In the genomic region with DNA sequence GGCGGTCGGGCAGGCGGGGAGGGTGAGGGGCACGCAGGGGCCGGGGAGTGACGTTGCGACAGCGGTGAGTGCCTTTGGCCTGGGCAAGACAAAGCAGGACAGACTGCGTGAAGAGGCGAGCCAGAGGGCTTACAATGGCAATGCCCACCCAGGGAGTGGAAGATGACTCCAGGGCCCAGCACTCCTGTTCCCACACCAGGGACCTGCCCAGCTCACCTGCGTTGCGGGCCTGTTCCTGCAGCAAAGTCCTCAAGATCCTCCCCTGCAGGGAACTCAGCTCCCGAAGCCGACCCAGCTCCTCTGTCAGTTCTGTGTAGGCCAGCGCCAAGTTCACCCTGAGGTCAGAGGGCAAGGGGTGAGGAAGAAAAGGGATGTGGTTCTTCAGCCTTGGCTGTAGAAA, we compare ENCODE assay signal across 10 mouse cellular contexts. TPM values are rescaled to one million over a fixed set of nuclear protein-coding genes. Genes with fewer than 3 reads are reported as not detected.
DNase-seq lines count a peak whose midpoint lies in the region; ATAC-seq and TF ChIP-seq lines count a peak whose summit lies in the region.
"Had no signal": no experiment of that assay in that cellular context is flagged by ENCODE, and none has a peak within 500 bp of the region (broad histone marks: within the 10 kb centered on the region; RNA-seq: fewer than 3 reads in every experiment).

No protein-coding gene starts in this region.

- no peak for TF ChIP-seq CTCF in left cerebral cortex, adult 2 months (IDR thresholded peaks at IDR 0.05)
- TF ChIP-seq CTCF in olfactory bulb, adult 2 months (IDR thresholded peaks at IDR 0.05; ENCODE audit: insufficient read depth, low read depth, low read length) = no peak

- ATAC-seq in forebrain, embryonic 14.5 days = no peak
- peak; percentile 32; the same call in 1 of the 2 replicates for ATAC-seq in limb, embryonic 12.5 days (ENCODE audit: insufficient number of reproducible peaks, insufficient read depth, low FRiP score, low TSS enrichment, low read depth)
- ATAC-seq in cerebellum, adult (ENCODE audit: insufficient number of reproducible peaks, low FRiP score, low TSS enrichment) = no peak

- H3K4me1 ChIP-seq in forebrain, embryonic 14.5 days (ENCODE audit: control insufficient read depth, insufficient read depth, low read length) = peaks cover 9% of the 10 kb centered on the region
- H3K4me1 ChIP-seq in limb, embryonic 12.5 days (replicated peaks) = peaks cover 15% of the 10 kb centered on the region
- H3K4me1 ChIP-seq in olfactory bulb, adult 2 months (ENCODE audit: control insufficient read depth, insufficient read depth, low read length) = peaks cover 16% of the 10 kb centered on the region

- peak overlapping the region; percentile 42 for H3K4me3 ChIP-seq in left cerebral cortex, adult 2 months
- H3K4me3 ChIP-seq in forebrain, embryonic 14.5 days (ENCODE audit: low read depth, low read length) = peak overlapping the region; percentile 35
- peak overlapping the region; percentile 40 for H3K4me3 ChIP-seq in limb, embryonic 12.5 days (replicated peaks)
- H3K4me3 ChIP-seq in olfactory bulb, adult 2 months (ENCODE audit: insufficient read depth, low read depth, low read length) = peak overlapping the region; percentile 37; the same call in 1 of the 2 replicates

- WGBS in forebrain, embryonic 14.5 days = 6% methylated on average over 15 of the region's 15 CpGs
- WGBS in limb, embryonic 12.5 days = 11% methylated on average over 15 of the region's 15 CpGs
- 50% methylated on average over 15 of the region's 15 CpGs for WGBS in olfactory bulb, adult 2 months

- H3K9me3 ChIP-seq in forebrain, embryonic 14.5 days (replicated peaks; ENCODE audit: control insufficient read depth, low read length) = no peaks in the 10 kb centered on the region
- no peaks in the 10 kb centered on the region for H3K9me3 ChIP-seq in limb, embryonic 12.5 days

- H3K4me2 ChIP-seq in forebrain, embryonic 14.5 days (ENCODE audit: low read length) = peak overlapping the region; percentile 76
- peak overlapping the region; percentile 66 for H3K4me2 ChIP-seq in limb, embryonic 12.5 days

- DNase-seq in left cerebral cortex, adult 2 months (ENCODE audit: extremely low spot score in 1 of 2, low spot score in 2 of 2) = no peak
- DNase-seq in left cerebral cortex, postnatal 4 days = no peak
- DNase-seq in forebrain, embryonic 14.5 days (ENCODE audit: low spot score) = no peak
- DNase-seq in adrenal gland, adult 8-10 months = no peak
- DNase-seq in thymus, postnatal 10 days (ENCODE audit: low spot score in 2 of 2) = no peak
- DNase-seq: cerebellum, adult 9-10 months had no signal

- H3K9ac ChIP-seq in forebrain, embryonic 14.5 days (ENCODE audit: low read length) = peak overlapping the region; percentile 71
- peak overlapping the region; percentile 60 for H3K9ac ChIP-seq in limb, embryonic 12.5 days (replicated peaks)

- H3K27ac ChIP-seq in left cerebral cortex, adult 2 months = no peak overlapping the region; the same call in 1 of the 2 replicates
- H3K27ac ChIP-seq in forebrain, embryonic 14.5 days (ENCODE audit: low read depth, low read length) = no peak overlapping the region
- H3K27ac ChIP-seq in limb, embryonic 12.5 days = no peak overlapping the region
- no peak overlapping the region for H3K27ac ChIP-seq in olfactory bulb, adult 2 months (ENCODE audit: insufficient read depth, low read depth, low read length)

- TF ChIP-seq POLR2A in olfactory bulb, adult 2 months (IDR thresholded peaks at IDR 0.05; ENCODE audit: insufficient read depth, low read depth, low read length) = no peak

- 0 out of 2 replicates have a peak, but pooled peaks cover 8% of the 10 kb centered on the region for H3K27me3 ChIP-seq in forebrain, embryonic 14.5 days (replicated peaks; ENCODE audit: control insufficient read depth, insufficient read depth, low read length)
- peaks cover 67% of the 10 kb centered on the region for H3K27me3 ChIP-seq in limb, embryonic 12.5 days

- intact Hi-C loops in left cerebral cortex, adult 2 months (cut with DNase I) = no loop called here
- intact Hi-C loops in left cerebral cortex, postnatal 4 days (cut with DNase I) = no loop called here

- H3K36me3 ChIP-seq in forebrain, embryonic 14.5 days (ENCODE audit: control insufficient read depth, insufficient read depth, low read length) = peaks cover 24% of the 10 kb centered on the region; the same call in 1 of the 2 replicates
- H3K36me3 ChIP-seq in limb, embryonic 12.5 days = peaks cover 72% of the 10 kb centered on the region

RNA-seq across cellular contexts. Expression of a gene that starts 12.0 kb away (rescaled TPM):
- 10 to 100 TPM; 52.7 to 56.8 TPM for total RNA-seq in left cerebral cortex, adult 2 months (2021)
- 10 to 100 TPM; 52.4 to 55.8 TPM for total RNA-seq in left cerebral cortex, postnatal 4 days (2021)
- polyA plus RNA-seq in forebrain, embryonic 14.5 days (2014; fragmentation: Nextera tagmentation; extraction: Ambion mirVana) = 4.8 and 5.4 TPM in 2 replicates
- polyA plus RNA-seq in limb, embryonic 12.5 days (2016; fragmentation: Nextera tagmentation; extraction: Ambion mirVana) = 8.0 and 8.7 TPM in 2 replicates
- not detected in 2 replicates for polyA plus RNA-seq in olfactory bulb, adult 2 months (2012; ENCODE audit: insufficient read depth, insufficient read length, low replicate concordance, missing spikeins)
- total RNA-seq in adrenal gland, adult 8-10 months (2022) = 10 to 100 TPM in 3 of 4 experiments, 1 to 10 TPM in 1; 9.5 to 13.8 (median 11.6) TPM

RNA-seq across cellular contexts. Expression of a gene that starts 24.1 kb away (rescaled TPM):
- under 1 TPM; 0.32 to 0.40 TPM for total RNA-seq in left cerebral cortex, adult 2 months (2021)
- total RNA-seq in left cerebral cortex, postnatal 4 days (2021) = under 1 TPM; 0.20 to 0.32 TPM
- polyA plus RNA-seq in forebrain, embryonic 14.5 days (2014; fragmentation: Nextera tagmentation; extraction: Ambion mirVana) = 0.11 and 0.13 TPM in 2 replicates
- 0.17 TPM in 1 of 2 replicates, not detected in the other for polyA plus RNA-seq in limb, embryonic 12.5 days (2016; fragmentation: Nextera tagmentation; extraction: Ambion mirVana)
- not detected in 2 replicates for polyA plus RNA-seq in olfactory bulb, adult 2 months (2012; ENCODE audit: insufficient read depth, insufficient read length, low replicate concordance, missing spikeins)
- under 1 TPM; 0.31 to 0.51 (median 0.48) TPM for total RNA-seq in adrenal gland, adult 8-10 months (2022)
- total RNA-seq: granulocyte monocyte progenitor cell, adult 5-6 weeks had no signal

RNA-seq across cellular contexts. Expression of a gene that starts 48.4 kb away (rescaled TPM):
- 100 to 1,000 TPM; 108 to 120 TPM for total RNA-seq in left cerebral cortex, adult 2 months (2021)
- total RNA-seq in left cerebral cortex, postnatal 4 days (2021) = 100 to 1,000 TPM; 151 to 157 TPM
- polyA plus RNA-seq in forebrain, embryonic 14.5 days (2014; fragmentation: Nextera tagmentation; extraction: Ambion mirVana) = 41.7 and 41.9 TPM in 2 replicates
- 60.2 and 62.7 TPM in 2 replicates for polyA plus RNA-seq in limb, embryonic 12.5 days (2016; fragmentation: Nextera tagmentation; extraction: Ambion mirVana)
- 234 TPM in 1 of 2 replicates, not detected in the other for polyA plus RNA-seq in olfactory bulb, adult 2 months (2012; ENCODE audit: insufficient read depth, insufficient read length, low replicate concordance, missing spikeins)
- 100 to 1,000 TPM; 115 to 133 (median 124) TPM for total RNA-seq in adrenal gland, adult 8-10 months (2022)
